Mouse (Mus musculus): Measurements from ENCODE around the gene Olfr844. TPM values are rescaled to one million over a fixed set of nuclear protein-coding genes. Genes with fewer than 3 reads are reported as not detected.

The Olfr844 gene
- polyA plus RNA-seq (2012; rRNA removed) = not detected in 2 replicates

GRCm38 (mm10) chr9:19316047-19316446, at the start of gene Olfr844:
Gene Olfr844, plus strand, starts transcription at chr9:19316347.

GRCm38 (mm10) chr9:19336157-19336556, 20.0 kb downstream of the Olfr844 start, which contains the start of gene Olfr845:
Gene Olfr845, plus strand, starts transcription at chr9:19336457.

GRCm38 (mm10) chr9:19363905-19364304, 47.8 kb downstream of the Olfr844 start, which contains the start of gene Olfr846:
Gene Olfr846, minus strand, starts transcription at chr9:19364005.

Other genes with a start within 250 kb of the Olfr844 start
- gene Olfr836, start 196.0 kb upstream of the Olfr844 start, polyA plus RNA-seq (2012; rRNA removed) = not detected in 2 replicates
- not detected in 2 replicates for gene Olfr837, start 180.0 kb upstream of the Olfr844 start, polyA plus RNA-seq (2012; rRNA removed)
- not detected in 2 replicates for gene Olfr839-ps1, start 139.0 kb upstream of the Olfr844 start, polyA plus RNA-seq (2012; rRNA removed)
- gene Olfr843, start 64.4 kb upstream of the Olfr844 start, polyA plus RNA-seq (2012; rRNA removed) = not detected in 2 replicates
- not detected in 2 replicates for gene Olfr845, start 20.1 kb downstream of the Olfr844 start, polyA plus RNA-seq (2012; rRNA removed)
- not detected in 2 replicates for gene Olfr846, start 47.7 kb downstream of the Olfr844 start, polyA plus RNA-seq (2012; rRNA removed)
- not detected in 2 replicates for gene Olfr847, start 62.3 kb downstream of the Olfr844 start, polyA plus RNA-seq (2012; rRNA removed)
- not detected in 2 replicates for gene Olfr849, start 123.9 kb downstream of the Olfr844 start, polyA plus RNA-seq (2012; rRNA removed)
- gene Olfr850, start 161.9 kb downstream of the Olfr844 start, polyA plus RNA-seq (2012; rRNA removed) = not detected in 2 replicates
- not detected in 2 replicates for gene Olfr851, start 176.9 kb downstream of the Olfr844 start, polyA plus RNA-seq (2012; rRNA removed)
- not detected in 2 replicates for gene Olfr853, start 224.7 kb downstream of the Olfr844 start, polyA plus RNA-seq (2012; rRNA removed)

Measured in liver, embryonic 14 days (tissue).